8 mouse cellular contexts compared by ENCODE assay signal in the genomic region with DNA sequence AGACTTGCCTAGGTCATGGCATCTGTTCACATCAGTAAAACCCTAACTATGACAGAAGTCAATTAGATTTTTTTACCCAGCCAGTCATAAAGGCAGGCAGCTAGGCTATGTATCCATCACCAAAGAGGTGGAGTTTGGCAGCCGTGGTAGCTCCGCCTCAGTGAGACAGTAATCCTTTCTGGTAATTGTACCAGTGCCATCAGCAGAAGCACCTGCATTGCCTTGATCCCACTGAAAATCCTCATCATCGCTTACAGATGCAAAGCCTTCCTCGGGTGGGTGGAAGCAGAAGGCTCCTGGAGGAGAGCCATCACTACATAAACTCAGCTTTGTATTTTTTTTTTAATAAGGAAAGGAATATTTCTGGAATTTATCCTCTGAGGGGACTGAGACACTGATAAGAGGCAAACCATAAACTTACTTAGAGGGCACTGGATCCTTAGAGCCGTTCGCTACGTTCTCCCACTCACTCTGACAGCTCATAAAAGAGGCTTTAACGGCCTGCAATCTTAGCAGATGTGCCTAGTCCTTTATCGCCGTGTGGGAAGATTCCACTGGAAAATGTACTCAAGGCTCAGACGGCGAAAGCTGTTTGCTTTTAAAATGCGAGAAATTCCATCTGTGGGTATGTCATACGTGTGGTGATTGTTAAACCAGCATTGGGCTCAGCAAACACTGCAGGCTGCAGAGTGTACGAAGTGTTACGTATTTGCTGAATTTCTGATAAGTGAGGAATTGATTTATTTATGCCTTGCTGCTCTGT.
DNase-seq lines count a peak whose midpoint lies in the region; ATAC-seq lines count a peak whose summit lies in the region.
"Had no signal": no experiment of that assay in that cellular context is flagged by ENCODE, and none has a peak within 500 bp of the region (broad histone marks: within the 10 kb centered on the region; RNA-seq: fewer than 3 reads in every experiment).

No protein-coding gene starts in this region.

- no peak for DNase-seq in neural tube, embryonic 10.5 days (ENCODE audit: extremely low spot score, low spot score)
- peak; percentile 40 to 72 for DNase-seq in left cerebral cortex, adult 9 months (ENCODE audit: low spot score in 2 of 2)
- DNase-seq in liver, embryonic 11.5 days (ENCODE audit: low spot score): no peak
- DNase-seq in spleen, adult 12 weeks (ENCODE audit: low spot score): no peak

- peak overlapping the region; percentile 28; the same call in 1 of the 2 replicates for H3K27ac ChIP-seq in neural tube, embryonic 13.5 days (replicated peaks)
- H3K27ac ChIP-seq in heart, embryonic 12.5 days (ENCODE audit: poor library complexity, severe bottlenecking): peak overlapping the region; percentile 37; the same call in 1 of the 2 replicates
- H3K27ac ChIP-seq in stomach, embryonic 15.5 days: peak overlapping the region; percentile 3; the same call in 1 of the 2 replicates
- H3K27ac ChIP-seq in liver, embryonic 11.5 days (ENCODE audit: low read depth, low read length): no peak overlapping the region
- H3K27ac ChIP-seq: liver, embryonic 15.5 days had no signal

- no peaks in the 10 kb centered on the region for H3K27me3 ChIP-seq in neural tube, embryonic 13.5 days
- no peaks in the 10 kb centered on the region for H3K27me3 ChIP-seq in heart, embryonic 12.5 days (replicated peaks)
- H3K27me3 ChIP-seq in stomach, embryonic 15.5 days (replicated peaks): no peaks in the 10 kb centered on the region
- H3K27me3 ChIP-seq in liver, embryonic 11.5 days (replicated peaks; ENCODE audit: control insufficient read depth, insufficient read depth, low read length): no peaks in the 10 kb centered on the region
- H3K27me3 ChIP-seq: liver, embryonic 15.5 days had no signal

- H3K4me2 ChIP-seq in neural tube, embryonic 13.5 days: no peak overlapping the region
- H3K4me2 ChIP-seq in heart, embryonic 12.5 days: no peak overlapping the region
- H3K4me2 ChIP-seq in stomach, embryonic 15.5 days: no peak overlapping the region
- no peak overlapping the region for H3K4me2 ChIP-seq in liver, embryonic 11.5 days
- H3K4me2 ChIP-seq: liver, embryonic 15.5 days had no signal

- no peak overlapping the region for H3K9ac ChIP-seq in neural tube, embryonic 13.5 days
- H3K9ac ChIP-seq in heart, embryonic 12.5 days: no peak overlapping the region
- H3K9ac ChIP-seq in stomach, embryonic 15.5 days: no peak overlapping the region
- H3K9ac ChIP-seq in liver, embryonic 11.5 days (ENCODE audit: low read depth, low read length): no peak overlapping the region
- H3K9ac ChIP-seq: liver, embryonic 15.5 days had no signal

- no peak for ATAC-seq in neural tube, embryonic 13.5 days (ENCODE audit: low read depth)
- peak; percentile 47; the same call in 1 of the 2 replicates for ATAC-seq in heart, embryonic 12.5 days (ENCODE audit: insufficient number of reproducible peaks, low FRiP score)
- ATAC-seq in stomach, embryonic 15.5 days (ENCODE audit: insufficient read depth, low FRiP score, low read depth): 0 out of 2 replicates have a peak, but pooled peaks have one; percentile 48
- ATAC-seq in liver, embryonic 11.5 days (replicated peaks; ENCODE audit: low FRiP score): no peak

- H3K36me3 ChIP-seq in neural tube, embryonic 13.5 days: peaks cover 12% of the 10 kb centered on the region; the same call in 1 of the 2 replicates
- H3K36me3 ChIP-seq in heart, embryonic 12.5 days: peaks cover 49% of the 10 kb centered on the region
- H3K36me3 ChIP-seq in stomach, embryonic 15.5 days: no peaks in the 10 kb centered on the region
- no peaks in the 10 kb centered on the region; the same call in 1 of the 2 replicates for H3K36me3 ChIP-seq in liver, embryonic 11.5 days (ENCODE audit: control insufficient read depth, insufficient read depth, low read length)

- 52% methylated on average over 16 of the region's 16 CpGs for WGBS in neural tube, embryonic 13.5 days
- WGBS in heart, embryonic 12.5 days: 52% methylated on average over 16 of the region's 16 CpGs
- WGBS in stomach, embryonic 15.5 days: 38% methylated on average over 16 of the region's 16 CpGs
- 75% methylated on average over 16 of the region's 16 CpGs for WGBS in liver, embryonic 11.5 days

- H3K4me3 ChIP-seq in neural tube, embryonic 13.5 days: no peak overlapping the region
- H3K4me3 ChIP-seq in heart, embryonic 12.5 days: no peak overlapping the region
- no peak overlapping the region for H3K4me3 ChIP-seq in stomach, embryonic 15.5 days (replicated peaks)
- H3K4me3 ChIP-seq in liver, embryonic 11.5 days (ENCODE audit: low read depth, low read length): no peak overlapping the region
- H3K4me3 ChIP-seq: liver, embryonic 15.5 days had no signal

- peaks cover 21% of the 10 kb centered on the region for H3K4me1 ChIP-seq in neural tube, embryonic 13.5 days (replicated peaks)
- peaks cover 11% of the 10 kb centered on the region for H3K4me1 ChIP-seq in heart, embryonic 12.5 days (replicated peaks)
- H3K4me1 ChIP-seq in stomach, embryonic 15.5 days: no peaks in the 10 kb centered on the region
- H3K4me1 ChIP-seq in liver, embryonic 11.5 days (replicated peaks; ENCODE audit: control insufficient read depth, insufficient read depth, low read length): no peaks in the 10 kb centered on the region
- H3K4me1 ChIP-seq: liver, embryonic 15.5 days had no signal

- 0 out of 2 replicates have a peak, but pooled peaks cover 3% of the 10 kb centered on the region for H3K9me3 ChIP-seq in neural tube, embryonic 13.5 days
- peaks cover 8% of the 10 kb centered on the region; the same call in 1 of the 2 replicates for H3K9me3 ChIP-seq in heart, embryonic 12.5 days (replicated peaks)
- no peaks in the 10 kb centered on the region for H3K9me3 ChIP-seq in stomach, embryonic 15.5 days
- no peaks in the 10 kb centered on the region for H3K9me3 ChIP-seq in liver, embryonic 11.5 days (ENCODE audit: control insufficient read depth, low read length)
- H3K9me3 ChIP-seq: liver, embryonic 15.5 days had no signal

Comparison
In these comparisons a context has a peak if more than half of its experiments do, and no peak if none do; other contexts are left out.
1. ATAC-seq: peak in heart, embryonic 12.5 days (single experiment) and stomach, embryonic 15.5 days (single experiment); none in neural tube, embryonic 13.5 days (single experiment) and liver, embryonic 11.5 days (single experiment).
2. DNase-seq: peak in left cerebral cortex, adult 9 months (2 of 2); none in neural tube, embryonic 10.5 days (single experiment), liver, embryonic 11.5 days (single experiment) and spleen, adult 12 weeks (single experiment).